Mouse (Mus musculus) c-Kit-positive CD71-positive TER-119-positive erythroid progenitor cells, embryonic 14.5 days (primary cell): Measurements from ENCODE around the gene Zpld1.

Experiments
- DNase-seq: peaks from one replicate; pipeline ENCODE4 v3.0.0-alpha.2; 2013; ENCODE audit warnings: low spot score

Gene Zpld1

GRCm38 (mm10) chr16:55297886-55298285 lies at the start of gene Zpld1:
Gene Zpld1 (minus strand): TSS chr16:55297986.
- no peak for DNase-seq

- DNase-seq, result no peak
These were observed 47.9 kb upstream of the Zpld1 start for GRCm38 (mm10) chr16:55345644-55346043.

- no peak for DNase-seq
These were observed 24.0 kb upstream of the Zpld1 start for GRCm38 (mm10) chr16:55321542-55322514.

GRCm38 (mm10) chr16:55316996-55317395 lies 19.2 kb upstream of the Zpld1 start:
- no peak for DNase-seq

- no peak for DNase-seq
These were observed 14.3 kb upstream of the Zpld1 start for GRCm38 (mm10) chr16:55312106-55312505.

- DNase-seq, result no peak
These were observed 15.1 kb downstream of the Zpld1 start for GRCm38 (mm10) chr16:55282696-55283095.

GRCm38 (mm10) chr16:55277447-55277846 lies 20.3 kb downstream of the Zpld1 start:
- DNase-seq, result no peak

- no peak for DNase-seq
These were observed 32.5 kb downstream of the Zpld1 start for GRCm38 (mm10) chr16:55265281-55265680.

- no peak for DNase-seq
These were observed 36.8 kb downstream of the Zpld1 start for GRCm38 (mm10) chr16:55260862-55261574.

- DNase-seq, result no peak
These were observed 38.1 kb downstream of the Zpld1 start for GRCm38 (mm10) chr16:55259719-55260118.

GRCm38 (mm10) chr16:55240996-55241395 lies 56.8 kb downstream of the Zpld1 start:
- DNase-seq, result no peak

GRCm38 (mm10) chr16:55228995-55229622 lies 68.7 kb downstream of the Zpld1 start:
- DNase-seq, result no peak

GRCm38 (mm10) chr16:55203945-55204344 lies 93.8 kb downstream of the Zpld1 start:
- DNase-seq, result no peak

- DNase-seq, result no peak
These were observed 107.4 kb downstream of the Zpld1 start for GRCm38 (mm10) chr16:55190397-55190796.

- no peak for DNase-seq
These were observed 112.4 kb downstream of the Zpld1 start for GRCm38 (mm10) chr16:55185370-55185769.
